Mouse (Mus musculus) CH12.LX (cell line): ENCODE measurements around the gene 4930415O20Rik. TPM values are rescaled to one million over a fixed set of nuclear protein-coding genes. Genes with fewer than 3 reads are reported as not detected.
"Not testable (repeated sequence)": the region's sequence is repeated elsewhere in the genome, so short reads cannot be mapped to it uniquely, and the experiment has no call there.

Source experiments
- DNase-seq: peaks from one replicate; pipeline ENCODE4 v3.0.0-alpha.2; 2013; ENCODE audit errors: extremely low read depth
- H3K27ac ChIP-seq: 2 replicates; pipeline ENCODE4 v1.5.1; 2012; ENCODE audit warnings: low read depth, mild to moderate bottlenecking, control low read depth, moderate library complexity; ENCODE audit not compliant: insufficient read depth
- H3K27me3 ChIP-seq: replicated peaks from 2 replicates; pipeline ENCODE3; 2012; ENCODE audit warnings: inconsistent platforms
- H3K36me3 ChIP-seq, 2 experiments: replicated peaks in 1 of 2; 2 replicates each; pipeline versions ENCODE3 to v1.6.1; 2012; ENCODE audit warnings: inconsistent platforms in 1 of 2, low read length in 1 of 2, mild to moderate bottlenecking in 1 of 2, mixed read lengths in 1 of 2, moderate library complexity in 1 of 2; ENCODE audit not compliant: control insufficient read depth in 1 of 2, insufficient read depth in 1 of 2
- H3K4me1 ChIP-seq, 2 experiments: 2 replicates each; pipeline ENCODE4 v1.6.1; 2012; ENCODE audit warnings: inconsistent platforms in 1 of 2, moderate library complexity in 1 of 2; ENCODE audit not compliant: insufficient read depth in 2 of 2, control insufficient read depth in 1 of 2
- H3K4me2 ChIP-seq: 2 replicates; pipeline ENCODE4 v1.6.1; 2012; ENCODE audit warnings: low read depth, mild to moderate bottlenecking, control low read depth; ENCODE audit not compliant: poor library complexity, insufficient read depth, severe bottlenecking
- H3K4me3 ChIP-seq, 3 experiments: fragments of 150-350 bp in 1 of 3; sonication (generic) in 1 of 3; replicated peaks in 1 of 3; 2 replicates each; pipeline versions ENCODE3 to v1.5.1; 2011 to 2012; ENCODE audit warnings: low read depth in 2 of 3, low read length in 2 of 3, mild to moderate bottlenecking in 2 of 3, moderate library complexity in 2 of 3, control low read depth in 1 of 3, improper control_type of control experiment in 1 of 3, inconsistent platforms in 1 of 3, mixed read lengths in 1 of 3; ENCODE audit not compliant: poor library complexity in 1 of 3
- H3K79me2 ChIP-seq: replicated peaks from 2 replicates; pipeline ENCODE4 v1.6.1; 2012; ENCODE audit warnings: mild to moderate bottlenecking, moderate library complexity; ENCODE audit not compliant: control insufficient read depth, poor library complexity, insufficient read depth, severe bottlenecking; ENCODE audit errors: extremely low read depth
- H3K9ac ChIP-seq: 2 replicates; pipeline ENCODE4 v1.6.1; 2012; ENCODE audit warnings: low read depth, mild to moderate bottlenecking, control low read depth, moderate library complexity; ENCODE audit not compliant: insufficient read depth
- H3K9me3 ChIP-seq: replicated peaks from 2 replicates; pipeline ENCODE3; 2012; ENCODE audit warnings: low read length, inconsistent platforms, mixed read lengths
- BHLHE40 ChIP-seq: IDR thresholded peaks from 2 replicates; pipeline ENCODE4 v1.6.1; 2011; ENCODE audit warnings: mild to moderate bottlenecking, low read depth, low read length, improper control_type of control experiment
- E2F4 ChIP-seq: IDR thresholded peaks from 2 replicates; pipeline ENCODE4 v1.6.1; 2011; ENCODE audit warnings: low read depth, low read length, improper control_type of control experiment; ENCODE audit not compliant: insufficient replicate concordance
- ELF1 ChIP-seq: IDR thresholded peaks from 2 replicates; pipeline ENCODE4 v1.6.1; 2014; ENCODE audit warnings: low read depth, mild to moderate bottlenecking, inconsistent platforms, low read length, improper control_type of control experiment
- EP300 ChIP-seq: IDR thresholded peaks from 2 replicates; pipeline ENCODE4 v1.6.1; 2011; ENCODE audit warnings: low read length, improper control_type of control experiment
- ETS1 ChIP-seq: conservative IDR thresholded peaks from 2 replicates; pipeline ENCODE4 v1.6.1; 2012; ENCODE audit warnings: low read depth, mild to moderate bottlenecking, inconsistent platforms, low read length, improper control_type of control experiment, moderate library complexity
- JUND ChIP-seq: conservative IDR thresholded peaks from 2 replicates; pipeline ENCODE4 v1.6.1; 2011; ENCODE audit warnings: low read depth, low read length, improper control_type of control experiment
- MAFK ChIP-seq: IDR thresholded peaks from 2 replicates; pipeline ENCODE4 v1.6.1; 2011; ENCODE audit warnings: low read length, improper control_type of control experiment; ENCODE audit not compliant: insufficient replicate concordance
- MXI1 ChIP-seq: IDR thresholded peaks from 2 replicates; pipeline ENCODE4 v1.6.1; 2011; ENCODE audit warnings: mild to moderate bottlenecking, low read depth, low read length, improper control_type of control experiment
- NRF1 ChIP-seq: IDR thresholded peaks from 2 replicates; pipeline ENCODE4 v1.6.1; 2014; ENCODE audit warnings: low read depth, mild to moderate bottlenecking, inconsistent platforms, low read length, improper control_type of control experiment, moderate library complexity
- PAX5 ChIP-seq: IDR thresholded peaks from 2 replicates; pipeline ENCODE4 v1.6.1; 2012; ENCODE audit warnings: low read length, inconsistent platforms, mixed read lengths
- POLR2A ChIP-seq: IDR thresholded peaks from 2 replicates; pipeline ENCODE4 v1.6.1; 2011; ENCODE audit warnings: low read depth, mild to moderate bottlenecking, improper control_type of control experiment, low read length
- POLR2AphosphoS2 ChIP-seq: IDR thresholded peaks from 2 replicates; pipeline ENCODE4 v1.6.1; 2011; ENCODE audit warnings: low read depth, low read length, improper control_type of control experiment
- USF2 ChIP-seq: conservative IDR thresholded peaks from 2 replicates; pipeline ENCODE4 v1.6.1; 2011; ENCODE audit warnings: low read depth, low read length, improper control_type of control experiment
- ZC3H11A ChIP-seq: IDR thresholded peaks from 2 replicates; pipeline ENCODE4 v1.6.1; 2012; ENCODE audit warnings: low read depth, mild to moderate bottlenecking, inconsistent platforms, low read length, improper control_type of control experiment
- ZKSCAN1 ChIP-seq: IDR thresholded peaks from 2 replicates; pipeline ENCODE4 v1.6.1; 2012; ENCODE audit warnings: low read depth, inconsistent platforms, low read length, improper control_type of control experiment, borderline replicate concordance
- dilution Hi-C: fragments of 300-500 bp; cut with MboI; formaldehyde crosslinking; loops from 2 replicates; pipeline ENCODE4 v1.14.3; 2020; ENCODE audit warnings: low sequenced_read_pairs; ENCODE audit not compliant: extremely low pct_unique_long_range_greater_than_20kb, extremely low pct_ligation_motif_present
- in situ Hi-C: fragments of 300-500 bp; cut with MboI; formaldehyde crosslinking; loops from 3 replicates; pipeline ENCODE4 v1.14.3; 2019; ENCODE audit warnings: low sequenced_read_pairs, low pct_ligation_motif_present, low pct_unique_long_range_greater_than_20kb, mixed read lengths
- polyA plus RNA-seq: library from polyadenylated mRNA; unstranded; fragments of >175 nt; gene quantifications from 2 replicates; pipeline ENCODE4 v1.2.1, GENCODE M21; 2012; ENCODE audit warnings: low read depth; ENCODE audit not compliant: insufficient read length
- total RNA-seq, 2 experiments: library from RNA; depleted of rRNA; stranded (reverse); fragments of 300-350 nt in 1 of 2; fragments of >200 nt in 1 of 2; gene quantifications; 2 replicates each; pipeline ENCODE4 v1.2.3; 2012 to 2014

4930415O20Rik gene
- total and polyA plus RNA-seq, 3 experiments = not detected

GRCm38 (mm10) chr15:98582410-98582809 is 11.6 kb downstream of the 4930415O20Rik start:
- Histone ChIP-seq H3K4me2 (no peak overlapping the region), H3K9ac (no peak overlapping the region), H3K79me2 (no peaks in the 10 kb centered on the region), H3K36me3 (no peaks in the 10 kb centered on the region), H3K4me3 (no peak overlapping the region), H3K27ac (no peak overlapping the region), H3K27me3 (peaks cover 56% of the 10 kb centered on the region), H3K4me1 (no peaks in the 10 kb centered on the region), H3K9me3 (no peaks in the 10 kb centered on the region)
- TF ChIP-seq E2F4 (no peak), POLR2A (no peak), MXI1 (no peak), JUND (no peak), USF2 (no peak), ELF1 (no peak)
- dilution Hi-C loops = no loop called here
- no peak for DNase-seq
- in situ Hi-C loops = loop anchor here (5.0 kb wide), 1 partner anchor 35 kb away; no protein-coding TSS in a partner anchor

GRCm38 (mm10) chr15:98582996-98583395 is 12.2 kb downstream of the 4930415O20Rik start:
- H3K27me3 ChIP-seq = peaks cover 52% of the 10 kb centered on the region
- no peak overlapping the region for H3K4me2 ChIP-seq
- no peak overlapping the region for H3K27ac ChIP-seq
- in situ Hi-C loops (loop anchor here (5.0 kb wide), 1 partner anchor 34 kb away; no protein-coding TSS in a partner anchor), dilution Hi-C loops (no loop called here)
- no peak for DNase-seq
- no peaks in the 10 kb centered on the region for H3K79me2 ChIP-seq
- no peaks in the 10 kb centered on the region for H3K9me3 ChIP-seq
- H3K36me3 ChIP-seq = no peaks in the 10 kb centered on the region
- no peak for TF ChIP-seq ETS1
- TF ChIP-seq, all 38 proteins: peak for 0
- Histone ChIP-seq H3K4me3 (no peak overlapping the region), H3K4me1 (no peaks in the 10 kb centered on the region), H3K9ac (no peak overlapping the region)

- Histone ChIP-seq H3K9ac (no peak overlapping the region), H3K79me2 (no peaks in the 10 kb centered on the region), H3K27me3 (peaks cover 62% of the 10 kb centered on the region), H3K36me3 (no peaks in the 10 kb centered on the region), H3K4me1 (no peaks in the 10 kb centered on the region), H3K9me3 (no peaks in the 10 kb centered on the region), H3K27ac (no peak overlapping the region), H3K4me3 (no peak overlapping the region), H3K4me2 (no peak overlapping the region)
- dilution Hi-C loops = no loop called here
- in situ Hi-C loops = no loop called here
- no peak for DNase-seq
- TF ChIP-seq NRF1 (no peak), EP300 (no peak), BHLHE40 (no peak), MXI1 (no peak), MAFK (no peak), ZC3H11A (no peak), PAX5 (no peak), POLR2A (no peak), POLR2AphosphoS2 (no peak), ELF1 (no peak), ETS1 (no peak), ZKSCAN1 (no peak), E2F4 (no peak)
Measured at GRCm38 (mm10) chr15:98585421-98585820, 14.6 kb downstream of the 4930415O20Rik start.

GRCm38 (mm10) chr15:98586141-98586540 is 15.3 kb downstream of the 4930415O20Rik start:
- H3K4me3 ChIP-seq, in situ Hi-C loops, H3K36me3 ChIP-seq, DNase-seq, H3K4me1 ChIP-seq, H3K79me2 ChIP-seq, H3K4me2 ChIP-seq, dilution Hi-C loops, H3K27ac ChIP-seq, H3K9ac ChIP-seq, H3K9me3 ChIP-seq: not testable (repeated sequence)
- H3K27me3 ChIP-seq = peaks cover 66% of the 10 kb centered on the region
